Mouse (Mus musculus) neural tube, embryonic 14.5 days (tissue): ENCODE results near the gene Src. TPM values are rescaled to one million over a fixed set of nuclear protein-coding genes. Genes with fewer than 3 reads are reported as not detected.

Experiments
- ATAC-seq: fragments of 200-750 bp; cut with Nextera tagmentation; 2 replicates; pipeline ENCODE4 v1.8.0; 2017; ENCODE audit warnings: low read depth, mild to moderate bottlenecking, moderate TSS enrichment, moderate library complexity
- H3K27ac ChIP-seq: fragments of 300-500 bp; sonication (generic); 2 replicates; pipeline ENCODE4 v1.5.1; 2014; ENCODE audit warnings: low read depth, mild to moderate bottlenecking, control low read depth, low read length, moderate library complexity, mixed read lengths
- H3K27me3 ChIP-seq: fragments of 300-500 bp; sonication (generic); 2 replicates; pipeline ENCODE4 v1.6.1; 2014; ENCODE audit warnings: low read length; ENCODE audit not compliant: control insufficient read depth, insufficient read depth
- H3K36me3 ChIP-seq: fragments of 300-500 bp; sonication (generic); 2 replicates; pipeline ENCODE4 v1.6.1; 2014; ENCODE audit warnings: low read length, mixed read lengths; ENCODE audit not compliant: control insufficient read depth, insufficient read depth
- H3K4me1 ChIP-seq: fragments of 300-500 bp; sonication (generic); 2 replicates; pipeline ENCODE4 v1.6.1; 2014; ENCODE audit warnings: low read length; ENCODE audit not compliant: control insufficient read depth, insufficient read depth
- H3K4me2 ChIP-seq: fragments of 300-500 bp; sonication (generic); 2 replicates; pipeline ENCODE4 v1.6.1; 2014; ENCODE audit warnings: mild to moderate bottlenecking, low read depth, low read length, control low read depth
- H3K4me3 ChIP-seq: fragments of 300-500 bp; sonication (generic); 2 replicates; pipeline ENCODE4 v1.5.1; 2014; ENCODE audit warnings: low read depth, low read length, control low read depth, mixed read lengths
- H3K9ac ChIP-seq: fragments of 300-500 bp; sonication (generic); replicated peaks from 2 replicates; pipeline ENCODE4 v1.6.1; 2014; ENCODE audit warnings: low read depth, mild to moderate bottlenecking, control low read depth, low read length, mixed read lengths
- H3K9me3 ChIP-seq: fragments of 300-500 bp; sonication (generic); 2 replicates; pipeline ENCODE4 v1.6.1; 2016; ENCODE audit warnings: low read length; ENCODE audit not compliant: control insufficient read depth
- WGBS: fragments of 180-500 bp; shearing (Covaris S2); extraction: QIAGEN DNeasy Blood & Tissue Kit; methylation state at CpG from one replicate; pipeline ENCODE4 v1.1.7; 2014; 5-methylcytosine and 5-hydroxymethylcytosine counted together
- polyA plus RNA-seq: library from polyadenylated mRNA; unstranded; fragments of >200 nt; fragmentation: Nextera tagmentation; extraction: Ambion mirVana; gene quantifications from 2 replicates; pipeline ENCODE4 v1.2.1, GENCODE M21; 2014

The Src gene
- polyA plus RNA-seq, 1 experiment from 2014 or later = 23.9 TPM

DNA sequence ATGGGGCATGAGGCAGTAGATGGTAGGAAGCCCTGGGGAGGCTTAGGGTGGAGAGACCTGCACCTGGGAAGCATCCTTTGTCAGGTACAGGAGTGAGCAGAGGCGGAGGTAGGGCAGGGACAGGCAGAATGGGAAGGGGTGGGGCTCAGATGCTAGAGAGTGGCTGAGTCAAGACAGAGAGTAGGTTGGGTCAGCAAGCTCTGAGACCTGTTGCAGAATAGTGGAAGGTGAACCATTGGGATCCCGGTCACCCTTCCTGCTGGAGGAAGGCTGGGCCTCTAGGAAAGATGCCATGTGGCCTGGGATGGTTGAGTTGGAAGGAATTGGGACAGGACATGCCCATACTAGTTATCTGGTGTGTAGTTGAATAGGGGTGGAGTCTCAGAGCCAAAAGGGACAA, 25.9 kb upstream of the Src start:
- Histone ChIP-seq H3K4me3 (no peak overlapping the region), H3K9me3 (no peaks in the 10 kb centered on the region), H3K4me1 (no peaks in the 10 kb centered on the region), H3K9ac (no peak overlapping the region), H3K27me3 (no peaks in the 10 kb centered on the region), H3K4me2 (no peak overlapping the region), H3K27ac (no peak overlapping the region), H3K36me3 (no peaks in the 10 kb centered on the region; the same call in 1 of the 2 replicates)
- ATAC-seq = no peak
- 96% methylated on average over 2 of the region's 2 CpGs for WGBS

DNA sequence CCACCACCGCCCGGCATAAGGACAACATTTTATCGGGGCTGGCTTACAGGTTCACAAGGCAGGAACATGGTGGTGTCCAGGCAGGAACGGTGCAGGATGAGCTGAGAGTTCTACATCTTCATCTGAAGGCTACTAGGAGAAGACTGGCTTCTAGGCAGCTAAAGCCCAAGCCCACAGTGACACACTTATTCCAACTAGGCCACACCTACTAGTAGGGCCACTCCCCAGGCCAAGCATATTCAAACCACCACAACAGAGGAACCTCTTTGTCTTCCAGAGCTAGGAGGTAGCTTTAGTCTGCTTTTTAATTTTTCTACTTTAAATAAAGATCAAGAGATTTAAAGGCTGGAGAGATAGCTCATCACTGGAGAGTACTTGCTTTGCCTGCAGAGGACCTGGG, 24.7 kb upstream of the Src start:
- H3K36me3 ChIP-seq = no peaks in the 10 kb centered on the region; the same call in 1 of the 2 replicates
- no peak for ATAC-seq

DNA sequence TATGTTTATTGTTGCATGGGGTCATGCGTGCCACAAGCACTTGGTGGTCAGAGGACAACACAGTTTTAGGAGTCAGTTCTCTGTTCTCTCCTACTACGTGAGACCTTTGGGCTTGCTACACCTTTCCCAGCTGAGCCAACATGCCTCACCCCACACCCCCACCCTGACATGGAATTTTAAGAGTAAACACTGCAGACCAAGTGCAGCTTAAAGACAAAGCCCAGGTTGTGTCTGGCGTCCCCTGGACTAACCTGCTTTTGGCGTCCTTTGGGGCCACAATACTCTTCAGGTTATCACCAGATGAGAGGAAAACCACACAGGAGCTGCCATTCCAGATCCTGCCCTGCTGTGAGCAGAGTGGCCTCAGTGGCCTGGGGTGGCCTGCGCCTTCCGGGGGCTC, 23.4 kb upstream of the Src start:
- Histone ChIP-seq H3K4me3 (no peak overlapping the region), H3K36me3 (no peaks in the 10 kb centered on the region; the same call in 1 of the 2 replicates), H3K9ac (no peak overlapping the region), H3K4me1 (no peaks in the 10 kb centered on the region), H3K27me3 (no peaks in the 10 kb centered on the region), H3K4me2 (no peak overlapping the region), H3K27ac (peak overlapping the region; percentile 12; the same call in 1 of the 2 replicates), H3K9me3 (no peaks in the 10 kb centered on the region)
- no peak for ATAC-seq
- 61% methylated on average over 6 of the region's 6 CpGs for WGBS

More for the DNA sequence above, 24.7 kb upstream of the Src start:
- WGBS = 100% methylated on average over 4 of the region's 4 CpGs
- H3K27me3 ChIP-seq = no peaks in the 10 kb centered on the region
- H3K27ac ChIP-seq = no peak overlapping the region
- no peak overlapping the region for H3K4me3 ChIP-seq
- no peak overlapping the region for H3K4me2 ChIP-seq
- H3K9me3 ChIP-seq = no peaks in the 10 kb centered on the region
- no peak overlapping the region for H3K9ac ChIP-seq
- no peaks in the 10 kb centered on the region for H3K4me1 ChIP-seq

- Histone ChIP-seq H3K4me2 (no peak overlapping the region), H3K27me3 (no peaks in the 10 kb centered on the region), H3K9ac (no peak overlapping the region), H3K4me3 (no peak overlapping the region), H3K36me3 (no peaks in the 10 kb centered on the region; the same call in 1 of the 2 replicates), H3K9me3 (no peaks in the 10 kb centered on the region), H3K4me1 (no peaks in the 10 kb centered on the region), H3K27ac (peak overlapping the region; percentile 12; the same call in 1 of the 2 replicates)
- WGBS = 57% methylated on average over 5 of the region's 5 CpGs
- ATAC-seq = no peak
Observed at GRCm38 (mm10) chr2:157395371-157395770, 22.9 kb upstream of the Src start.

DNA sequence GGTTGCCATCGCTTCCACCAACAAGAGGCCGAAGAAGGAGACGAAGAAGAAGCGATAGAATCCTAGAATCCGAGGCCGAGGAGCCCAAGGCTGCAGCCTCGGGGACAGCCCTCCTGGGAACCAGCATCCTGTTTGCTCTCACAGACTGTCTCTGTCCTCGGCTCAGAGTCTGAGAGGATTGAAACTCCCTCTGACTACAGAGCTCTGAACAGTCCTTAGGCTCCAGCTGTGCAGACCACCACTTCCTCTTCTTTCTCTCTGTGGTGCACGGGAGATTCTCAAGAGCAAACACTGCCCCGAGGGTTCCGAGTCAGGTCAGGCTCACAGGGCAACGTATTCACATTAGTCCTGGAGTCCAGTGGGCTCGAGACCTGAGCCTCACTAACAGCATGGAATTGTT, 22.3 kb upstream of the Src start:
- no peak overlapping the region; the same call in 1 of the 2 replicates for H3K27ac ChIP-seq
- no peaks in the 10 kb centered on the region for H3K9me3 ChIP-seq
- no peaks in the 10 kb centered on the region; the same call in 1 of the 2 replicates for H3K36me3 ChIP-seq
- 58% methylated on average over 13 of the region's 13 CpGs for WGBS
- no peaks in the 10 kb centered on the region for H3K4me1 ChIP-seq
- no peak overlapping the region for H3K4me2 ChIP-seq
- ATAC-seq = no peak
- no peak overlapping the region for H3K4me3 ChIP-seq
- H3K27me3 ChIP-seq = no peaks in the 10 kb centered on the region
- H3K9ac ChIP-seq = no peak overlapping the region

GRCm38 (mm10) chr2:157397376-157397775, 20.9 kb upstream of the Src start:
- no peak overlapping the region for H3K4me3 ChIP-seq
- no peaks in the 10 kb centered on the region for H3K9me3 ChIP-seq
- 86% methylated on average over 4 of the region's 4 CpGs for WGBS
- no peak overlapping the region for H3K9ac ChIP-seq
- H3K36me3 ChIP-seq = no peaks in the 10 kb centered on the region; the same call in 1 of the 2 replicates
- no peaks in the 10 kb centered on the region for H3K4me1 ChIP-seq
- no peak overlapping the region for H3K4me2 ChIP-seq
- ATAC-seq = no peak
- no peaks in the 10 kb centered on the region for H3K27me3 ChIP-seq
- H3K27ac ChIP-seq = no peak overlapping the region

GRCm38 (mm10) chr2:157398539-157398938, 19.7 kb upstream of the Src start:
- Histone ChIP-seq H3K9ac (no peak overlapping the region), H3K36me3 (no peaks in the 10 kb centered on the region; the same call in 1 of the 2 replicates), H3K27me3 (no peaks in the 10 kb centered on the region), H3K4me3 (no peak overlapping the region), H3K4me1 (no peaks in the 10 kb centered on the region), H3K27ac (no peak overlapping the region), H3K4me2 (no peak overlapping the region), H3K9me3 (no peaks in the 10 kb centered on the region)
- WGBS = 98% methylated on average over 4 of the region's 4 CpGs
- ATAC-seq = no peak

DNA sequence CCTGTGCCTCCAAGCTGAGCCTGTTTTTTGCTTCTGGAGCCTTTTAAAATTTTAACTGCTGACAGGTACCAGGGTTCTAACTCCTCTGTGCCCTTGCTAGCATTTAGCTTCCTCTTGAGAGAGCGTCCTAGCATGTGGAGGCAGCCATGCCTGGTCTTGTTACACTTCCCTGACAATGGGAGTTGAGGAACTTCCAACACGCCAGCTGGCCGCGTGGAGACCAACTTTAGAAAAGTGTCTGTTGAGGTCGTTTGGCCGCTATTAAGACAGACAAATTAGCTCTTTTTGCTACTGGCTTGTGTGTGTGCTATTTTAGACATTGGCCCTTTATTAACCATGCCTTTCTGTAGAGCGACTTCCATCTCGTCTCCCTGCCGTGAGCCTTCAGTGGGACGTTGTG, 18.4 kb upstream of the Src start:
- WGBS = 86% methylated on average over 10 of the region's 10 CpGs
- H3K9me3 ChIP-seq = no peaks in the 10 kb centered on the region

DNA sequence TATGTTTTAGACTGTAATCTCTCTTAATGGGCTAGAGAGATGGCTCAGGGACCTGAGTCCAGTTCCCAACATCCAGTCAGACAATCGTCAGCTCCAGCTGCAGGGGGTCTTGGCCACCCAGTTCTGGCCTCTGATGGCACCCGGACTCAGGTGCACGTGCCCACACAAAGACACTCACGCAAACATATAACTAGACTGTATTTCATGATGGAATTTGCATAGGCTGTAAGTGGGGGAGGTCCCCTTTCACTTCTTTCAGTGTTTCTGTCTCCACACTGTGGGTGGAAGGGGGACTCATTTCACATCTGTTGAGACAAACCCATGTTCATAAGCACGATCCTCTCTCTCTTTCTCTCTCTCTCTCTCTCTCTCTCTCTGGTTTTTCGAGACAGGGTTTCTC, 17.8 kb upstream of the Src start:
- Histone ChIP-seq H3K9ac (no peak overlapping the region), H3K4me2 (no peak overlapping the region), H3K4me1 (no peaks in the 10 kb centered on the region), H3K27ac (no peak overlapping the region), H3K9me3 (no peaks in the 10 kb centered on the region), H3K27me3 (no peaks in the 10 kb centered on the region), H3K4me3 (no peak overlapping the region), H3K36me3 (no peaks in the 10 kb centered on the region; the same call in 1 of the 2 replicates)
- ATAC-seq = no peak
- 94% methylated on average over 6 of the region's 6 CpGs for WGBS

More for the DNA sequence above, 18.4 kb upstream of the Src start:
- Histone ChIP-seq H3K9ac (no peak overlapping the region), H3K36me3 (no peaks in the 10 kb centered on the region; the same call in 1 of the 2 replicates), H3K4me2 (no peak overlapping the region), H3K27ac (no peak overlapping the region), H3K4me3 (no peak overlapping the region), H3K4me1 (no peaks in the 10 kb centered on the region), H3K27me3 (no peaks in the 10 kb centered on the region)
- ATAC-seq = no peak
